Mouse (Mus musculus) MEL (cell line): Measurements from ENCODE around the gene Cdc34. TPM values are rescaled to one million over a fixed set of nuclear protein-coding genes. Genes with fewer than 3 reads are reported as not detected.
A peak's percentile ranks its signal among the peaks of the same experiment; 100 is the strongest.

ENCODE experiments used
- DNase-seq: peaks from one replicate; pipeline ENCODE4 v3.0.0; 2011; ENCODE audit warnings: low read depth, low spot score
- H3K27ac ChIP-seq: 2 replicates; pipeline ENCODE4 v1.5.1; 2012; ENCODE audit warnings: low read depth, mild to moderate bottlenecking, control low read depth, low read length, moderate library complexity; ENCODE audit not compliant: control insufficient read depth
- H3K27me3 ChIP-seq, 2 experiments: fragments of 150-350 bp in 1 of 2; sonication (generic) in 1 of 2; 2 replicates each; pipeline ENCODE4 v1.6.1; 2012; ENCODE audit warnings: low read length in 2 of 2, mild to moderate bottlenecking in 2 of 2, improper control_type of control experiment in 1 of 2, moderate library complexity in 1 of 2; ENCODE audit not compliant: insufficient read depth in 2 of 2, control insufficient read depth in 1 of 2
- H3K36me3 ChIP-seq, 2 experiments: 2 replicates each; pipeline ENCODE4 v1.6.1; 2012 to 2014; ENCODE audit warnings: low read length in 2 of 2, improper control_type of control experiment in 1 of 2, inconsistent platforms in 1 of 2, mild to moderate bottlenecking in 1 of 2; ENCODE audit not compliant: insufficient read depth in 2 of 2, control insufficient read depth in 1 of 2
- H3K4me1 ChIP-seq, 2 experiments: fragments of 150-350 bp in 1 of 2; sonication (generic) in 1 of 2; 2 replicates each; pipeline ENCODE4 v1.6.1; 2012; ENCODE audit warnings: low read length in 2 of 2, improper control_type of control experiment in 1 of 2, mild to moderate bottlenecking in 1 of 2; ENCODE audit not compliant: insufficient read depth in 2 of 2, control insufficient read depth in 1 of 2
- H3K4me3 ChIP-seq, 2 experiments: fragments of 150-350 bp in 1 of 2; sonication (generic) in 1 of 2; 2 replicates each; pipeline ENCODE4 v1.5.1; 2012; ENCODE audit warnings: low read depth in 2 of 2, low read length in 2 of 2, mild to moderate bottlenecking in 2 of 2, moderate library complexity in 2 of 2, control low read depth in 1 of 2, improper control_type of control experiment in 1 of 2; ENCODE audit not compliant: control insufficient read depth in 1 of 2, insufficient read depth in 1 of 2
- H3K79me2 ChIP-seq: 2 replicates; pipeline ENCODE4 v1.6.1; 2012; ENCODE audit warnings: mild to moderate bottlenecking, low read length, moderate library complexity; ENCODE audit not compliant: control insufficient read depth, poor library complexity, insufficient read depth
- H3K9ac ChIP-seq: 2 replicates; pipeline ENCODE4 v1.6.1; 2012; ENCODE audit warnings: low read depth, mild to moderate bottlenecking, control low read depth, low read length, moderate library complexity; ENCODE audit not compliant: control insufficient read depth, poor library complexity, severe bottlenecking
- H3K9me3 ChIP-seq: fragments of 150-350 bp; sonication (generic); replicated peaks from 2 replicates; pipeline ENCODE4 v1.6.1; 2012; ENCODE audit warnings: mild to moderate bottlenecking, low read length, improper control_type of control experiment, moderate library complexity; ENCODE audit not compliant: insufficient read depth
- BHLHE40 ChIP-seq: IDR thresholded peaks from 2 replicates; pipeline ENCODE4 v1.6.1; 2012; ENCODE audit warnings: low read depth, mild to moderate bottlenecking, inconsistent platforms, low read length, improper control_type of control experiment, borderline replicate concordance
- CHD1 ChIP-seq: IDR thresholded peaks from 2 replicates; pipeline ENCODE4 v1.6.1; 2012; ENCODE audit warnings: low read depth, mild to moderate bottlenecking, inconsistent platforms, low read length, improper control_type of control experiment
- CTCF ChIP-seq, 3 experiments: IDR thresholded peaks in 2 of 3; conservative IDR thresholded peaks in 1 of 3; 2 replicates each; pipeline ENCODE4 v1.5.1; 2011 to 2012; ENCODE audit warnings: low read length in 3 of 3, low read depth in 2 of 3, mild to moderate bottlenecking in 2 of 3, improper control_type of control experiment in 1 of 3, inconsistent platforms in 1 of 3, mixed read lengths in 1 of 3, moderate library complexity in 1 of 3; ENCODE audit not compliant: control insufficient read depth in 1 of 3, insufficient read depth in 1 of 3, poor library complexity in 1 of 3, severe bottlenecking in 1 of 3
- EP300 ChIP-seq, 2 experiments: IDR thresholded peaks; 2 replicates each; pipeline ENCODE4 v1.6.1; 2011; ENCODE audit warnings: improper control_type of control experiment in 2 of 2, low read length in 2 of 2, low read depth in 1 of 2, mild to moderate bottlenecking in 1 of 2
- ETS1 ChIP-seq: IDR thresholded peaks from 2 replicates; pipeline ENCODE4 v1.6.1; 2012; ENCODE audit warnings: low read depth, mild to moderate bottlenecking, inconsistent platforms, low read length, improper control_type of control experiment, moderate library complexity
- GABPA ChIP-seq: IDR thresholded peaks from 2 replicates; pipeline ENCODE4 v1.6.1; 2012; ENCODE audit warnings: low read depth, mild to moderate bottlenecking, inconsistent platforms, low read length, improper control_type of control experiment, moderate library complexity
- GATA1 ChIP-seq: IDR thresholded peaks from 2 replicates; pipeline ENCODE4 v1.6.1; 2011; ENCODE audit warnings: low read depth, low read length, improper control_type of control experiment
- HCFC1 ChIP-seq: IDR thresholded peaks from 2 replicates; pipeline ENCODE4 v1.6.1; 2012; ENCODE audit warnings: low read depth, mild to moderate bottlenecking, inconsistent platforms, low read length, improper control_type of control experiment, moderate library complexity
- KAT2A ChIP-seq: conservative IDR thresholded peaks from 2 replicates; pipeline ENCODE4 v1.6.1; 2012; ENCODE audit warnings: low read depth, low read length, improper control_type of control experiment, inconsistent platforms
- MAFK ChIP-seq: IDR thresholded peaks from 2 replicates; pipeline ENCODE4 v1.6.1; 2011; ENCODE audit warnings: low read depth, mild to moderate bottlenecking, low read length, improper control_type of control experiment, borderline replicate concordance
- MEF2A ChIP-seq: IDR thresholded peaks from 2 replicates; pipeline ENCODE4 v1.6.1; 2014; ENCODE audit warnings: low read depth, mild to moderate bottlenecking, inconsistent platforms, low read length, improper control_type of control experiment; ENCODE audit not compliant: poor library complexity, insufficient replicate concordance, severe bottlenecking; ENCODE audit errors: extremely low read depth
- MXI1 ChIP-seq: IDR thresholded peaks from 2 replicates; pipeline ENCODE4 v1.6.1; 2011; ENCODE audit warnings: mild to moderate bottlenecking, low read depth, low read length, improper control_type of control experiment
- MYB ChIP-seq: IDR thresholded peaks from 2 replicates; pipeline ENCODE4 v1.6.1; 2011; ENCODE audit warnings: mild to moderate bottlenecking, low read depth, low read length, improper control_type of control experiment
- NELFE ChIP-seq: IDR thresholded peaks from 2 replicates; pipeline ENCODE4 v1.6.1; 2011; ENCODE audit warnings: low read depth, low read length, improper control_type of control experiment
- POLR2A ChIP-seq, 2 experiments: IDR thresholded peaks; 2 replicates each; pipeline ENCODE4 v1.6.1; 2011 to 2012; ENCODE audit warnings: low read length in 2 of 2, mild to moderate bottlenecking in 2 of 2, control low read depth in 1 of 2, improper control_type of control experiment in 1 of 2, low read depth in 1 of 2, moderate library complexity in 1 of 2; ENCODE audit not compliant: control insufficient read depth in 1 of 2, insufficient read depth in 1 of 2, poor library complexity in 1 of 2
- POLR2AphosphoS2 ChIP-seq: IDR thresholded peaks from 2 replicates; pipeline ENCODE4 v1.6.1; 2011; ENCODE audit warnings: low read length, improper control_type of control experiment
- POLR2AphosphoS5 ChIP-seq: IDR thresholded peaks from 2 replicates; pipeline ENCODE4 v1.6.1; 2012; ENCODE audit warnings: low read depth, borderline replicate concordance, mild to moderate bottlenecking, inconsistent platforms, low read length, moderate library complexity, mixed read lengths
- RAD21 ChIP-seq: IDR thresholded peaks from 2 replicates; pipeline ENCODE4 v1.6.1; 2011; ENCODE audit warnings: mild to moderate bottlenecking, low read depth, low read length, improper control_type of control experiment
- SIN3A ChIP-seq: IDR thresholded peaks from 2 replicates; pipeline ENCODE4 v1.6.1; 2012; ENCODE audit warnings: low read length, improper control_type of control experiment, inconsistent platforms
- SMC3 ChIP-seq: IDR thresholded peaks from 2 replicates; pipeline ENCODE4 v1.6.1; 2011; ENCODE audit warnings: low read depth, low read length, improper control_type of control experiment
- TAL1 ChIP-seq: IDR thresholded peaks from 2 replicates; pipeline ENCODE4 v1.6.1; 2012; ENCODE audit warnings: mild to moderate bottlenecking, inconsistent platforms, low read length, moderate library complexity, mixed read lengths
- TBP ChIP-seq: IDR thresholded peaks from 2 replicates; pipeline ENCODE4 v1.8.0; 2011; ENCODE audit warnings: low read depth, low read length, improper control_type of control experiment
- TCF12 ChIP-seq: IDR thresholded peaks from 2 replicates; pipeline ENCODE4 v1.6.1; 2014; ENCODE audit warnings: low read depth, mild to moderate bottlenecking, inconsistent platforms, low read length, improper control_type of control experiment, moderate library complexity
- UBTF ChIP-seq: IDR thresholded peaks from 2 replicates; pipeline ENCODE4 v1.6.1; 2012; ENCODE audit warnings: low read depth, mild to moderate bottlenecking, inconsistent platforms, low read length, improper control_type of control experiment, moderate library complexity, borderline replicate concordance; ENCODE audit not compliant: insufficient read depth
- ZC3H11A ChIP-seq: IDR thresholded peaks from 2 replicates; pipeline ENCODE4 v1.6.1; 2012; ENCODE audit warnings: low read depth, mild to moderate bottlenecking, inconsistent platforms, low read length, improper control_type of control experiment
- ZKSCAN1 ChIP-seq: IDR thresholded peaks from 2 replicates; pipeline ENCODE4 v1.6.1; 2012; ENCODE audit warnings: low read depth, mild to moderate bottlenecking, inconsistent platforms, low read length, improper control_type of control experiment, moderate library complexity
- ZMIZ1 ChIP-seq: IDR thresholded peaks from 2 replicates; pipeline ENCODE4 v1.6.1; 2012; ENCODE audit warnings: low read depth, mild to moderate bottlenecking, inconsistent platforms, low read length, improper control_type of control experiment, moderate library complexity
- ZNF384 ChIP-seq: IDR thresholded peaks from 2 replicates; pipeline ENCODE4 v1.6.1; 2012; ENCODE audit warnings: low read depth, mild to moderate bottlenecking, inconsistent platforms, low read length, improper control_type of control experiment
- polyA plus RNA-seq, 2 experiments: library from polyadenylated mRNA; stranded (reverse) in 1 of 2; unstranded in 1 of 2; fragments of >175 nt in 1 of 2; fragments of >200 nt in 1 of 2; gene quantifications; 2 replicates each; pipeline versions ENCODE4 v1.2.1 to v1.2.4; 2012; ENCODE audit warnings: low replicate concordance in 2 of 2, low read depth in 1 of 2; ENCODE audit not compliant: insufficient read length in 2 of 2, insufficient read depth in 1 of 2, missing spikeins in 1 of 2
- total RNA-seq: library from RNA; depleted of rRNA; stranded (reverse); fragments of 300-350 nt; gene quantifications from 2 replicates; pipeline ENCODE4 v1.2.3, GENCODE M21; 2012

The Cdc34 gene
- total and polyA plus RNA-seq, 3 experiments = 318 to 422 (median 417) TPM

GRCm38 (mm10) chr10:79723692-79724091, 41.7 kb downstream of the Cdc34 start:
- DNase-seq = no peak
- Histone ChIP-seq H3K27ac (no peak overlapping the region), H3K4me1 (no peaks in the 10 kb centered on the region), H3K27me3 (peaks cover 0 to 2% of the 10 kb centered on the region in 2 experiments; a peak in 2 of 4 replicates), H3K36me3 (no peaks in the 10 kb centered on the region), H3K4me3 (no peak overlapping the region), H3K9me3 (no peaks in the 10 kb centered on the region), H3K9ac (no peak overlapping the region), H3K79me2 (no peaks in the 10 kb centered on the region)
- no peak for TF ChIP-seq ZKSCAN1

GRCm38 (mm10) chr10:79726090-79726489, 44.1 kb downstream of the Cdc34 start:
- no peaks in the 10 kb centered on the region for H3K79me2 ChIP-seq
- peak; percentile 69 for DNase-seq
- H3K27me3 ChIP-seq = no peaks in the 10 kb centered on the region

GRCm38 (mm10) chr10:79728323-79729249, 46.6 kb downstream of the Cdc34 start:
- Histone ChIP-seq H3K4me3 (no peak overlapping the region), H3K79me2 (no peaks in the 10 kb centered on the region), H3K36me3 (no peaks in the 10 kb centered on the region), H3K27ac (no peak overlapping the region), H3K9me3 (no peaks in the 10 kb centered on the region), H3K27me3 (no peaks in the 10 kb centered on the region), H3K9ac (no peak overlapping the region), H3K4me1 (no peaks in the 10 kb centered on the region)
- TF ChIP-seq ZMIZ1 (no peak), GATA1 (no peak), GABPA (no peak), HCFC1 (no peak), MAFK (no peak), TAL1 (no peak), POLR2AphosphoS5 (no peak), CHD1 (no peak), POLR2A (IDR thresholded peaks at IDR 0.05; ENCODE audit: control insufficient read depth in 1 of 2, insufficient read depth in 1 of 2, low read depth in 1 of 2, low read length in 2 of 2, poor library complexity in 1 of 2) (no peak), TCF12 (no peak), TBP (no peak), BHLHE40 (no peak), ZNF384 (no peak)
- DNase-seq = no peak

More at GRCm38 (mm10) chr10:79726090-79726489, 44.1 kb downstream of the Cdc34 start:
- Histone ChIP-seq H3K9ac (no peak overlapping the region), H3K4me3 (no peak overlapping the region), H3K36me3 (no peaks in the 10 kb centered on the region), H3K27ac (no peak overlapping the region), H3K4me1 (no peaks in the 10 kb centered on the region), H3K9me3 (no peaks in the 10 kb centered on the region)
- no peak for TF ChIP-seq SIN3A
- no peak for TF ChIP-seq TCF12
- TF ChIP-seq UBTF = no peak
- no peak for TF ChIP-seq GATA1
- no peak for TF ChIP-seq MEF2A
- peak; percentile 83 to 95 (median 93) for TF ChIP-seq CTCF (IDR thresholded peaks at IDR 0.05 in 2 of 3, conservative IDR thresholded peaks at IDR 0.05 in 1 of 3; ENCODE audit: control insufficient read depth in 1 of 3, insufficient read depth in 1 of 3, low read depth in 2 of 3, low read length in 3 of 3, poor library complexity in 1 of 3, severe bottlenecking in 1 of 3)
- TF ChIP-seq EP300 (IDR thresholded peaks at IDR 0.05; ENCODE audit: low read depth in 1 of 2, low read length in 2 of 2) = no peak
- TF ChIP-seq RAD21 = peak; percentile 40
- no peak for TF ChIP-seq ETS1
- no peak for TF ChIP-seq TBP
- TF ChIP-seq ZMIZ1 = no peak
- TF ChIP-seq TAL1 = no peak
- TF ChIP-seq NELFE = no peak
- no peak for TF ChIP-seq BHLHE40
- TF ChIP-seq MXI1 = no peak
- TF ChIP-seq KAT2A = no peak
- TF ChIP-seq ZNF384 = no peak
- TF ChIP-seq SMC3 = peak; percentile 78
- TF ChIP-seq ZC3H11A = peak; percentile 35
- no peak for TF ChIP-seq MYB
- TF ChIP-seq ZKSCAN1 = no peak
- TF ChIP-seq POLR2AphosphoS2 = no peak
